Mouse (Mus musculus): ENCODE results near the gene Rnf149. TPM values are rescaled to one million over a fixed set of nuclear protein-coding genes. Genes with fewer than 3 reads are reported as not detected.

The Rnf149 gene
- total RNA-seq, 2 experiments from 2014 or later: 6.0 to 6.9 TPM

GRCm38 (mm10) chr1:39578446-39578845 lies 1.2 kb upstream of the Rnf149 start:
- no peak for DNase-seq
- intact Hi-C loops (cut with DNase I): no loop called here

GRCm38 (mm10) chr1:39576431-39577243 lies 568 bp downstream of the Rnf149 start:
- intact Hi-C loops (cut with DNase I): no loop called here
- DNase-seq: peak; percentile 16 to 56

- no peak for DNase-seq
- intact Hi-C loops (cut with DNase I): no loop called here
Measured at GRCm38 (mm10) chr1:39575778-39576375, 1.3 kb downstream of the Rnf149 start.

GRCm38 (mm10) chr1:39573890-39574289 lies 3.3 kb downstream of the Rnf149 start:
- intact Hi-C loops (cut with DNase I): no loop called here
- no peak for DNase-seq

- intact Hi-C loops (cut with DNase I): no loop called here
- DNase-seq: no peak
Measured at GRCm38 (mm10) chr1:39571653-39572052, 5.6 kb downstream of the Rnf149 start.

- intact Hi-C loops (cut with DNase I): no loop called here
Measured at GRCm38 (mm10) chr1:39568079-39568478, 9.1 kb downstream of the Rnf149 start.

GRCm38 (mm10) chr1:39564603-39565002 lies 12.6 kb downstream of the Rnf149 start:
- no peak for DNase-seq
- intact Hi-C loops (cut with DNase I): no loop called here

More at GRCm38 (mm10) chr1:39568079-39568478, 9.1 kb downstream of the Rnf149 start:
- DNase-seq: no peak

GRCm38 (mm10) chr1:39563161-39563560 lies 14.0 kb downstream of the Rnf149 start:
- DNase-seq: no peak
- intact Hi-C loops (cut with DNase I): no loop called here

- intact Hi-C loops (cut with DNase I): no loop called here
- no peak for DNase-seq
Measured at GRCm38 (mm10) chr1:39561920-39562319, 15.3 kb downstream of the Rnf149 start.

- intact Hi-C loops (cut with DNase I): no loop called here
Measured at GRCm38 (mm10) chr1:39559009-39559408, 18.2 kb downstream of the Rnf149 start.

GRCm38 (mm10) chr1:39555556-39556415 lies 21.4 kb downstream of the Rnf149 start:
- intact Hi-C loops (cut with DNase I): no loop called here
- DNase-seq: no peak

More at GRCm38 (mm10) chr1:39559009-39559408, 18.2 kb downstream of the Rnf149 start:
- no peak for DNase-seq

GRCm38 (mm10) chr1:39549831-39550230 lies 27.4 kb downstream of the Rnf149 start:
- intact Hi-C loops (cut with DNase I): no loop called here
- DNase-seq: no peak

- DNase-seq: no peak
- intact Hi-C loops (cut with DNase I): no loop called here
Measured at GRCm38 (mm10) chr1:39547238-39547637, 30.0 kb downstream of the Rnf149 start.

- intact Hi-C loops (cut with DNase I): no loop called here
- no peak for DNase-seq
Measured at GRCm38 (mm10) chr1:39546160-39546866, 30.9 kb downstream of the Rnf149 start.

GRCm38 (mm10) chr1:39545589-39545988 lies 31.6 kb downstream of the Rnf149 start:
- intact Hi-C loops (cut with DNase I): no loop called here

GRCm38 (mm10) chr1:39540592-39540991 lies 36.6 kb downstream of the Rnf149 start:
- intact Hi-C loops (cut with DNase I): no loop called here
- no peak for DNase-seq

More at GRCm38 (mm10) chr1:39545589-39545988, 31.6 kb downstream of the Rnf149 start:
- no peak for DNase-seq

GRCm38 (mm10) chr1:39537631-39538380 lies 39.4 kb downstream of the Rnf149 start:
- DNase-seq: no peak
- intact Hi-C loops (cut with DNase I): no loop called here

- DNase-seq: no peak
- intact Hi-C loops (cut with DNase I): no loop called here
Measured at GRCm38 (mm10) chr1:39536701-39537100, 40.5 kb downstream of the Rnf149 start.

GRCm38 (mm10) chr1:39535515-39536311 lies 41.5 kb downstream of the Rnf149 start:
- peak; percentile 97 to 98 for DNase-seq
- intact Hi-C loops (cut with DNase I): no loop called here
